Mouse (Mus musculus): ENCODE measurements around the gene Ap3s2. TPM values are rescaled to one million over a fixed set of nuclear protein-coding genes. Genes with fewer than 3 reads are reported as not detected.

Gene Ap3s2
- polyA plus RNA-seq (2015; fragmentation: Nextera tagmentation; extraction: Ambion mirVana) = 10.5 and 11.7 TPM in 2 replicates

DNA sequence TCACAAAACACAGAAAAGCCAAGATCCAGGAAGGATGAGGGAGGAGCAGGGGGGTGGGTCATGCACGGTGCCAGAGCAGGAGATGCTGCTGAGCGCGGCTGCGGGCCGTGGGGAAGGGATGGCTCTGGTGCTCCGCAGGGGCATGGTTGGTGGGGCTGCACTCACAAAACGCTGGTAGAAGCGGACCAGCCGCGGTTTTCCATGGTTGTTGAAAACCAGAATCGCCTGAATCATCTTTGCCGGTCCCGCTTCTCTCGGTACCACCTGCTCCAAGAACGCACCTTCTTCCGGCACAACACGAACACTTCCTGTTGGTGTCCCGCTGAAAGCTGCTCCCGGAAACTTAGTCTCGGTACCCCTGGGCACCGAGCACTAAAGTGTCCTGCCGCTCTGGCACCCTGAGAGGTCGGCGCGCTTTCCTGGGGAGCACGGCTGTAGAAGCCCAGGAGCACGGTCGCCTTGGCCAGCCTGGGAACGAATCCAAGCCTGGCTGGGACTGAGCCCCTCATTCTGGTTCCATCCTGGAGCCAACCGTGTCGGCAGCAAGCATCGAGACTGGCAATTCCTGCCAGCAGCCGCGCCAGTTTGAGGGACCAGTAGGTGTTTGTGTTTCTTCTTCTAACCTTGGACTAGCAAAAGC lies at the start of gene Ap3s2:
Ap3s2 (minus strand) TSS at position 306 of the 640 bp plus-strand sequence.

DNA sequence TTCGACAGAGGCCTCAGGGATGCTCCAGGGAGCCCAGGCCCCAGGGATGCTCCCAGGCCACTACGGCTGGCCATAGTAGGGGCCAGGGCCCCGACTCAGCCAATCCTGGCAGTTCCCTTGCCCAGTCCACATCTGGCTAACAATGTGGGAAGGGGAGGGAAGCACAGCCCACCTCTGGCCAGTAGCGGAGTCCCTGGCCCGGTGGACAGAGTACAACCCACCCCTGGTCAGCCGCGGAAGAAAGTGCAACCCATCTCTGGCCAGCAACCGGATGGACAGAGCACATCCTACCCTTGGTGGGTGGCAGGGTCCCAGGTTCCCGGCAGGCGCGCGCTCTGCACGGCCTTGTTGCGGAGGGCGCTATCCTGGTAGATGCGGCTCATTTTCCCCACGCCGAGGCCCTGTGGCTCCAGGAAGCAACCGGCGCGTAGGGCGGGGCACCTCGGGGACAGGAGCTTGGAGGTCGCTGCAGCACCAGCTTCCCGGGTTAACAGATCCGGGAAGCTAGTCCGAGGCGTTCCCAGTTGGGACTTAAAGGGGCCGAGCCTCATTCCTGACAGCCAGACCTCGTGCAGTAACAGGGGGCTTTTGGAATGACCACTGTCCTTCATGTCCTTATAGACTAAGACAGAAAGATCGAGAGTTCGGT lies 14.5 kb upstream of the Ap3s2 start, which contains the start of gene Arpin:
Arpin (minus strand) TSS at position 498 of the 649 bp plus-strand sequence.

DNA sequence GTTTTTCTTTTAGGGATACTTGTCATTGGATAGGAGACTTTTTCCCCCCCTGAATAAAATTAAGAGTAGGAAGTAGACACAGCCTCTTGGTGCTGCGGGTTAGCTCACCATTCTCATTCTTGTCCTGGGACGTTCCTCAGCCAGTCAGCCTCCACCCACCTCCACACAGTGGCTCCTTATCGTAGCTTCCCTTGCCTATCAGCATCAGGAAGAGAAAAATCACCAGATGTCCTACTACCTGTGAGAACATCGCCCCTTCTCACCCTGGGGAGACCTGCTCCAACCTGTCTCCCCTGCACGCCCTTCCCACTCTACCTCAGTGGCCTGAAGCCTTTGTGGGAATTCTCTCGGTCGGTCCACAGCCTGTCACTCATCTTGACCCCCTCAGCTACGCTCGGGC lies 59.6 kb downstream of the Ap3s2 start, which contains the start of gene Anpep:
Anpep (minus strand) TSS at position 249 of the 400 bp plus-strand sequence.

Other genes with a start within 250 kb of the Ap3s2 start
- gene Kif7, start 204.9 kb downstream of the Ap3s2 start, polyA plus RNA-seq (2015; fragmentation: Nextera tagmentation; extraction: Ambion mirVana) = 0.60 and 1.1 TPM in 2 replicates
- gene Plin1, start 187.7 kb downstream of the Ap3s2 start, polyA plus RNA-seq (2015; fragmentation: Nextera tagmentation; extraction: Ambion mirVana) = 0.06 TPM in 1 of 2 replicates, not detected in the other
- 2.5 and 4.8 TPM in 2 replicates for gene Pex11a, start 177.5 kb downstream of the Ap3s2 start, polyA plus RNA-seq (2015; fragmentation: Nextera tagmentation; extraction: Ambion mirVana)
- gene Wdr93, start 177.5 kb downstream of the Ap3s2 start, polyA plus RNA-seq (2015; fragmentation: Nextera tagmentation; extraction: Ambion mirVana) = not detected in 2 replicates
- gene Mesp1, start 126.9 kb downstream of the Ap3s2 start, polyA plus RNA-seq (2015; fragmentation: Nextera tagmentation; extraction: Ambion mirVana) = not detected in 2 replicates
- gene Mesp2, start 109.9 kb downstream of the Ap3s2 start, polyA plus RNA-seq (2015; fragmentation: Nextera tagmentation; extraction: Ambion mirVana) = 0.06 and 0.49 TPM in 2 replicates
- gene Anpep, start 59.6 kb downstream of the Ap3s2 start, polyA plus RNA-seq (2015; fragmentation: Nextera tagmentation; extraction: Ambion mirVana) = 5.6 and 5.8 TPM in 2 replicates
- gene Arpin, start 14.7 kb upstream of the Ap3s2 start, polyA plus RNA-seq (2015; fragmentation: Nextera tagmentation; extraction: Ambion mirVana) = 4.0 and 4.9 TPM in 2 replicates
- gene Zfp710, start 104.2 kb upstream of the Ap3s2 start, polyA plus RNA-seq (2015; fragmentation: Nextera tagmentation; extraction: Ambion mirVana) = 6.9 and 8.5 TPM in 2 replicates
- 115 and 141 TPM in 2 replicates for gene Idh2, start 194.7 kb upstream of the Ap3s2 start, polyA plus RNA-seq (2015; fragmentation: Nextera tagmentation; extraction: Ambion mirVana)

Data from spleen, postnatal 0 days (tissue).